Mouse (Mus musculus) embryonic facial prominence, embryonic 10.5 days (tissue): ENCODE measurements at regions not wholly inside any gene's neighbourhood (a gene's known extent, or its start where the extent isn't known, plus 50 kb on each side); places are given as distances from the start of the nearest gene placed in this dataset.

Experiments
- DNase-seq: peaks from one replicate; pipeline ENCODE4 v3.0.0-alpha.2; 2017; ENCODE audit warnings: low spot score
- H3K27ac ChIP-seq: fragments of 300-500 bp; sonication (generic); replicated peaks from 2 replicates; pipeline ENCODE4 v1.5.1; 2016; ENCODE audit warnings: mild to moderate bottlenecking
- H3K27me3 ChIP-seq: fragments of 300-500 bp; sonication (generic); replicated peaks from 2 replicates; pipeline ENCODE4 v1.6.1; 2016; ENCODE audit warnings: low read depth, mild to moderate bottlenecking; ENCODE audit not compliant: poor library complexity, severe bottlenecking
- H3K36me3 ChIP-seq: fragments of 300-500 bp; sonication (generic); replicated peaks from 2 replicates; pipeline ENCODE4 v1.6.1; 2016; ENCODE audit warnings: mild to moderate bottlenecking, moderate library complexity
- H3K4me1 ChIP-seq: fragments of 300-500 bp; sonication (generic); 2 replicates; pipeline ENCODE4 v1.6.1; 2016
- H3K4me3 ChIP-seq: fragments of 300-500 bp; sonication (generic); 2 replicates; pipeline ENCODE4 v1.5.1; 2016; ENCODE audit warnings: mild to moderate bottlenecking, moderate library complexity
- H3K9me3 ChIP-seq: fragments of 300-500 bp; sonication (generic); 2 replicates; pipeline ENCODE4 v1.6.1; 2016; ENCODE audit warnings: mild to moderate bottlenecking
- WGBS: fragments of 180-500 bp; shearing (Covaris S2); methylation state at CpG from one replicate; pipeline ENCODE4 v1.1.7; 2016; 5-methylcytosine and 5-hydroxymethylcytosine counted together

GRCm38 (mm10) chr14:106579281-106579680 lies 473.3 kb downstream of the Trim52 start:
- 80% methylated on average over 2 of the region's 2 CpGs for WGBS
- no peak for DNase-seq
- no peak overlapping the region for H3K4me3 ChIP-seq
- no peaks in the 10 kb centered on the region for H3K36me3 ChIP-seq
- H3K27ac ChIP-seq, result no peak overlapping the region
- no peaks in the 10 kb centered on the region for H3K9me3 ChIP-seq
- H3K27me3 ChIP-seq, result no peaks in the 10 kb centered on the region
- H3K4me1 ChIP-seq, result no peaks in the 10 kb centered on the region

GRCm38 (mm10) chr14:106581886-106582285 lies 475.9 kb downstream of the Trim52 start:
- 88% methylated on average over 6 of the region's 6 CpGs for WGBS
- Histone ChIP-seq H3K27ac (no peak overlapping the region), H3K4me1 (no peaks in the 10 kb centered on the region), H3K27me3 (no peaks in the 10 kb centered on the region), H3K9me3 (no peaks in the 10 kb centered on the region), H3K36me3 (no peaks in the 10 kb centered on the region), H3K4me3 (no peak overlapping the region)
- DNase-seq, result no peak

GRCm38 (mm10) chr14:106593352-106593751 lies 487.4 kb downstream of the Trim52 start:
- 92% methylated on average over 9 of the region's 9 CpGs for WGBS
- Histone ChIP-seq H3K4me1 (no peaks in the 10 kb centered on the region), H3K4me3 (no peak overlapping the region), H3K27me3 (no peaks in the 10 kb centered on the region), H3K9me3 (no peaks in the 10 kb centered on the region), H3K27ac (no peak overlapping the region), H3K36me3 (no peaks in the 10 kb centered on the region)
- DNase-seq, result no peak

DNA sequence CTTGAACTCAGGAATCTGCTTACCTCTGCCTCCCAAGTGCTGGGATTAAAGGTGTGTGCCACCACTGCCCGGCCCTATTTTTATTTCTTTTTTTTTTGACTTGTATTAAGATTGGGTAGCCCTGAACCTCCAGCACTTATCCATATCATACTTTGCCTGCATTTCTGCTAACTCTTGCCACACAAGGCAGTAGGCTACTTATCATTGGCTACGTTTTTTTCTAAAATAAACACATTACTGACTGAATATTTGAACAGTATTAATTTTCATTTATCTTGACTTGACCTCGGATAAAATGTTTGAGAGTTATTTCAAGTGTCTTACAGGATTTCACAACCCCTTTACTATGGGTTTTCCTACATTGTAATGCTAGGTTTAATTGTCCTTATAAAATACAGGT lies 488.0 kb downstream of the Trim52 start:
- Histone ChIP-seq H3K36me3 (no peaks in the 10 kb centered on the region), H3K27me3 (no peaks in the 10 kb centered on the region), H3K9me3 (no peaks in the 10 kb centered on the region), H3K4me1 (no peaks in the 10 kb centered on the region), H3K4me3 (no peak overlapping the region), H3K27ac (no peak overlapping the region)
- whole genome bisulfite sequencing, result 80% methylated on average over 3 of the region's 3 CpGs
- no peak for DNase-seq

GRCm38 (mm10) chr14:106607041-106607440 lies 501.0 kb downstream of the Trim52 start:
- H3K27me3 ChIP-seq, result no peaks in the 10 kb centered on the region
- no peaks in the 10 kb centered on the region for H3K36me3 ChIP-seq
- 13% methylated on average over 3 of the region's 3 CpGs for WGBS
- H3K9me3 ChIP-seq, result no peaks in the 10 kb centered on the region
- H3K4me3 ChIP-seq, result no peak overlapping the region
- no peak for DNase-seq
- H3K4me1 ChIP-seq, result peaks cover 10% of the 10 kb centered on the region
- no peak overlapping the region for H3K27ac ChIP-seq

- no peaks in the 10 kb centered on the region for H3K9me3 ChIP-seq
- H3K27ac ChIP-seq, result no peak overlapping the region
- peaks cover 10% of the 10 kb centered on the region for H3K4me1 ChIP-seq
- WGBS, result 43% methylated on average over 7 of the region's 7 CpGs
- H3K4me3 ChIP-seq, result no peak overlapping the region
- no peaks in the 10 kb centered on the region for H3K27me3 ChIP-seq
- DNase-seq, result no peak
- no peaks in the 10 kb centered on the region for H3K36me3 ChIP-seq
Measured at GRCm38 (mm10) chr14:106608341-106608927, 502.4 kb downstream of the Trim52 start.
